Comparison of ENCODE assay signal across 8 mouse cellular contexts in genomic region chr2:145903061-145903901, GRCm38 (mm10). TPM values are rescaled to one million over a fixed set of nuclear protein-coding genes. Genes with fewer than 3 reads are reported as not detected.
DNase-seq lines count a peak whose midpoint lies in the region; ATAC-seq and TF ChIP-seq lines count a peak whose summit lies in the region.

No protein-coding gene starts in this region.

- peak; percentile 92 for DNase-seq in 3T3-L1 (ENCODE audit: low read depth, low spot score)
- DNase-seq in adrenal gland, postnatal 36 days, result peak; percentile 92 to 93
- peak; percentile 92 to 94 for DNase-seq in heart, adult 18-20 months
- peak; percentile 92 for DNase-seq in kidney, adult 18-20 months
- peak; percentile 96 for DNase-seq in limb, embryonic 11.5 days (ENCODE audit: low spot score)

- H3K9me3 ChIP-seq in embryonic facial prominence, embryonic 12.5 days, result no peaks in the 10 kb centered on the region
- H3K9me3 ChIP-seq in limb, embryonic 11.5 days (ENCODE audit: control insufficient read depth, low read length), result no peaks in the 10 kb centered on the region
- no peaks in the 10 kb centered on the region for H3K9me3 ChIP-seq in midbrain, embryonic 13.5 days

- peak; percentile 91 for ATAC-seq in embryonic facial prominence, embryonic 12.5 days (ENCODE audit: insufficient number of reproducible peaks, insufficient read depth, low FRiP score, low TSS enrichment)
- ATAC-seq in limb, embryonic 11.5 days (ENCODE audit: insufficient number of reproducible peaks, low FRiP score, low TSS enrichment, low read depth), result peak; percentile 91
- peak; percentile 98 for ATAC-seq in midbrain, embryonic 13.5 days

- peak; percentile 70 for TF ChIP-seq POLR2A in small intestine, adult 2 months (IDR thresholded peaks at IDR 0.05; ENCODE audit: low read depth, low read length)

- peak; percentile 61; the same call in 1 of the 2 replicates for TF ChIP-seq CTCF in small intestine, adult 2 months (IDR thresholded peaks at IDR 0.05; ENCODE audit: extremely low read depth, insufficient read length, insufficient replicate concordance, low read depth, low read length)

- no peaks in the 10 kb centered on the region for H3K36me3 ChIP-seq in embryonic facial prominence, embryonic 12.5 days
- no peaks in the 10 kb centered on the region; the same call in 1 of the 2 replicates for H3K36me3 ChIP-seq in limb, embryonic 11.5 days (ENCODE audit: control insufficient read depth, insufficient read depth, low read length)
- 0 out of 2 replicates have a peak, but pooled peaks cover 3% of the 10 kb centered on the region for H3K36me3 ChIP-seq in midbrain, embryonic 13.5 days
- peaks cover 3% of the 10 kb centered on the region for H3K36me3 ChIP-seq in small intestine, adult 2 months (ENCODE audit: control insufficient read depth, insufficient read depth, low read length)

- H3K4me3 ChIP-seq in embryonic facial prominence, embryonic 12.5 days, result peak overlapping the region; percentile 98
- peak overlapping the region; percentile 85 for H3K4me3 ChIP-seq in limb, embryonic 11.5 days (ENCODE audit: low read depth, low read length)
- H3K4me3 ChIP-seq in midbrain, embryonic 13.5 days (replicated peaks), result peak overlapping the region; percentile 98
- H3K4me3 ChIP-seq in small intestine, adult 2 months (ENCODE audit: low read depth, low read length), result peak overlapping the region; percentile 85

- under 1% methylated on average over 68 of the region's 68 CpGs for WGBS in embryonic facial prominence, embryonic 12.5 days
- 0% methylated on average over 68 of the region's 68 CpGs for WGBS in limb, embryonic 11.5 days
- under 1% methylated on average over 67 of the region's 68 CpGs for WGBS in midbrain, embryonic 13.5 days
- WGBS in small intestine, adult 2 months, result under 1% methylated on average over 68 of the region's 68 CpGs

- peak overlapping the region; percentile 63 for H3K4me2 ChIP-seq in embryonic facial prominence, embryonic 12.5 days (replicated peaks)
- H3K4me2 ChIP-seq in limb, embryonic 11.5 days (ENCODE audit: low read depth, severe bottlenecking), result peak overlapping the region; percentile 64
- peak overlapping the region; percentile 71 for H3K4me2 ChIP-seq in midbrain, embryonic 13.5 days (replicated peaks)

- peak overlapping the region; percentile 98 for H3K9ac ChIP-seq in embryonic facial prominence, embryonic 12.5 days
- H3K9ac ChIP-seq in limb, embryonic 11.5 days (ENCODE audit: low read length), result peak overlapping the region; percentile 91
- H3K9ac ChIP-seq in midbrain, embryonic 13.5 days (replicated peaks), result peak overlapping the region; percentile 93

- no peaks in the 10 kb centered on the region for H3K27me3 ChIP-seq in embryonic facial prominence, embryonic 12.5 days
- H3K27me3 ChIP-seq in limb, embryonic 11.5 days (ENCODE audit: control insufficient read depth, insufficient read depth, low read length), result no peaks in the 10 kb centered on the region
- no peaks in the 10 kb centered on the region for H3K27me3 ChIP-seq in midbrain, embryonic 13.5 days
- H3K27me3 ChIP-seq in small intestine, adult 2 months (ENCODE audit: control insufficient read depth, insufficient read depth, low read length), result no peaks in the 10 kb centered on the region

- peak overlapping the region; percentile 88 for H3K27ac ChIP-seq in embryonic facial prominence, embryonic 12.5 days
- H3K27ac ChIP-seq in limb, embryonic 11.5 days (replicated peaks; ENCODE audit: low read depth, low read length), result peak overlapping the region; percentile 59; the same call in 1 of the 2 replicates
- H3K27ac ChIP-seq in midbrain, embryonic 13.5 days, result peak overlapping the region; percentile 77
- peak overlapping the region; percentile 55 for H3K27ac ChIP-seq in small intestine, adult 2 months (ENCODE audit: insufficient read depth, low read depth, low read length)

- H3K4me1 ChIP-seq in embryonic facial prominence, embryonic 12.5 days, result peaks cover 13% of the 10 kb centered on the region
- peaks cover 5% of the 10 kb centered on the region for H3K4me1 ChIP-seq in limb, embryonic 11.5 days (ENCODE audit: control insufficient read depth, insufficient read depth, low read length)
- peaks cover 21% of the 10 kb centered on the region for H3K4me1 ChIP-seq in midbrain, embryonic 13.5 days (replicated peaks)
- peaks cover 2% of the 10 kb centered on the region; the same call in 1 of the 2 replicates for H3K4me1 ChIP-seq in small intestine, adult 2 months (ENCODE audit: control insufficient read depth, insufficient read depth, insufficient read length, low read length)

RNA-seq across cellular contexts. Expression of gene Naa20, which starts 1.4 kb away (rescaled TPM):
- total RNA-seq in adrenal gland, postnatal 36 days (2021), result 10 to 100 TPM; 51.3 to 60.0 TPM
- polyA plus RNA-seq in embryonic facial prominence, embryonic 12.5 days (2016; fragmentation: Nextera tagmentation; extraction: Ambion mirVana), result 152 and 156 TPM in 2 replicates
- 10 to 100 TPM; 82.5 to 82.7 TPM for total RNA-seq in heart, adult 18-20 months (2021)
- 153 and 159 TPM in 2 replicates for polyA plus RNA-seq in limb, embryonic 11.5 days (2014; fragmentation: Nextera tagmentation; extraction: Ambion mirVana)
- 119 and 126 TPM in 2 replicates for polyA plus RNA-seq in midbrain, embryonic 13.5 days (2015; fragmentation: Nextera tagmentation; extraction: Ambion mirVana)
- 7.4 and 13.2 TPM in 2 replicates for polyA plus RNA-seq in small intestine, adult 2 months (2012; rRNA removed)

RNA-seq across cellular contexts. Expression of gene Cfap61, which starts 31.3 kb away (rescaled TPM):
- total RNA-seq in adrenal gland, postnatal 36 days (2021), result 10 to 100 TPM; 21.3 to 27.2 TPM
- polyA plus RNA-seq in embryonic facial prominence, embryonic 12.5 days (2016; fragmentation: Nextera tagmentation; extraction: Ambion mirVana), result 0.69 and 0.88 TPM in 2 replicates
- total RNA-seq in heart, adult 18-20 months (2021), result 1 to 10 TPM in 1 of 2 experiments, under 1 TPM in 1; 0.37 to 1.2 TPM
- polyA plus RNA-seq in limb, embryonic 11.5 days (2014; fragmentation: Nextera tagmentation; extraction: Ambion mirVana), result 0.08 and 0.09 TPM in 2 replicates
- polyA plus RNA-seq in midbrain, embryonic 13.5 days (2015; fragmentation: Nextera tagmentation; extraction: Ambion mirVana), result 1.7 and 1.8 TPM in 2 replicates
- not detected in 2 replicates for polyA plus RNA-seq in small intestine, adult 2 months (2012; rRNA removed)

RNA-seq across cellular contexts. Expression of gene Crnkl1, which starts 31.5 kb away (rescaled TPM):
- total RNA-seq in adrenal gland, postnatal 36 days (2021), result 10 to 100 TPM; 26.6 to 26.9 TPM
- 35.4 and 41.1 TPM in 2 replicates for polyA plus RNA-seq in embryonic facial prominence, embryonic 12.5 days (2016; fragmentation: Nextera tagmentation; extraction: Ambion mirVana)
- 10 to 100 TPM; 18.0 to 19.7 TPM for total RNA-seq in heart, adult 18-20 months (2021)
- 45.8 and 46.9 TPM in 2 replicates for polyA plus RNA-seq in limb, embryonic 11.5 days (2014; fragmentation: Nextera tagmentation; extraction: Ambion mirVana)
- polyA plus RNA-seq in midbrain, embryonic 13.5 days (2015; fragmentation: Nextera tagmentation; extraction: Ambion mirVana), result 33.5 and 35.6 TPM in 2 replicates
- 3.2 and 5.2 TPM in 2 replicates for polyA plus RNA-seq in small intestine, adult 2 months (2012; rRNA removed)

Comparison
In these comparisons a context has a peak if more than half of its experiments do, and no peak if none do; other contexts are left out.
1. Peak in every context shown above with its lines: DNase-seq, ATAC-seq, H3K4me3 ChIP-seq and H3K27ac ChIP-seq.